Mouse (Mus musculus) heart, postnatal 25 days (tissue): ENCODE results near the gene Taf6l. TPM values are rescaled to one million over a fixed set of nuclear protein-coding genes. Genes with fewer than 3 reads are reported as not detected.
A peak's percentile ranks its signal among the peaks of the same experiment; 100 is the strongest.

Experiments
- DNase-seq: peaks from one replicate; pipeline ENCODE4 v3.0.0; 2022; ENCODE audit warnings: low spot score
- intact Hi-C: fragments of 180-260 bp; cut with DNase I; formaldehyde crosslinking; loops from one replicate; pipeline ENCODE4 v1.15.1; 2025
- total RNA-seq, 2 experiments: library from RNA; stranded (reverse); gene quantifications; 2 replicates each; pipeline ENCODE4 v1.2.3; 2021

Gene Taf6l
- total RNA-seq: 1 to 10 TPM; 7.4 to 7.6 TPM

DNA sequence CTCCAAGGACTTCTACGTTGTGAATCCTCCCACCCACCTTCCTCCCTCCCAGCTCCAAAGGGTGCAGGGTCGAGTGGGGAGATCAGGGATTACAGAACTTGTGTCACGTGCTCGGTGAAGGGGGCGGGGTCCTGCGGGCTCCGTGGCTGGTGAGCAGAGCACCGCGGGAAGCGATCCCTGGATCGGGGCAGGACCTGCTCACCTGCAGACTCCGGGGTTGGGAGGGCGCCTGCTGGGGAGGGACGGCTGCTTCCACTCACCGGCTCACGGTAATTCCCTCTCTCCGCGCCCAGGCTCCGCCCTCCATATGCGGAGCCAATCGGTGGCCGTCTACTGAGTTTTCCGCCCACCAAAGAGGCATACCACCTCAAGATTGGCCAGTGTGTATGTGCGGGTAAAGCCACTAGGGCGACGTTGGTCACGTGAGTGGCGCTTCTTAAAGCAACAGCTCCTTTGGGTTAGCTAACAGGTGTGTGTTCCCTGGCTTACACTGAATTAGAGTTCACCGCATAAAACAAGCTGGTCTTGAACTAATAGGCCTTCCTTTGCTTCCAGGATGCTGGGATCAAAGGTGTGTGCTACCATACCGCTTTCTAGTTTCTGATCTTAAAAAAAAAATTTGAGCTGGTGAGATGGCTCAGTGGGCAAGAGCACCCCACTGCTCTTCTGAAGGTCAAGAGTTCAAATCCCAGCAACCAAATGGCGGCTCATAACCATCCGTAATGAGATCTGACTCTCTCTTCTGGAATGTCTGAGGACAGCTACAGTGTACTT is at the start of gene Taf6l:
Gene Taf6l (minus strand): TSS at position 410 of the 774 bp plus-strand sequence.
- DNase-seq: peak; percentile 87
- intact Hi-C loops: no loop called here

DNA sequence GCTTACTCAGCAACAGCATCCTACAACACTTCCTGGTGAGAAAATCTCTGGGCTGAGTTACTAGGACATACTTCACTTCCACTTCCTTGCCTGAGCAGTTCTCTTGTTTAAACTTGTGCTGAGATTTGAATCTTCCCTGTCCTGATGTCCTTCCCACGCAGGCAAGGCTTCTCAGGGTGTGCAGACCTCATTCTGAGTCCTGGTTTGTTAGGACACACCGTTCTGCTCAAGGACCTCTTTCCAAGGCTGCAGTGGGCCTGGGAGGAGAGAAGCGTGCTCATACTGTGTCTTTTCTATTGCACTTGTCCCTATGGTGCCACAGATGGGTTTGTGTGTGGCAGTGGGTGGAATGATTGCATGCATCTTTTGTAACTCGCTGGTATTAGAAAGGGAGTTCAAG is 46.8 kb upstream of the Taf6l start:
- intact Hi-C loops: no loop called here
- no peak for DNase-seq

DNA sequence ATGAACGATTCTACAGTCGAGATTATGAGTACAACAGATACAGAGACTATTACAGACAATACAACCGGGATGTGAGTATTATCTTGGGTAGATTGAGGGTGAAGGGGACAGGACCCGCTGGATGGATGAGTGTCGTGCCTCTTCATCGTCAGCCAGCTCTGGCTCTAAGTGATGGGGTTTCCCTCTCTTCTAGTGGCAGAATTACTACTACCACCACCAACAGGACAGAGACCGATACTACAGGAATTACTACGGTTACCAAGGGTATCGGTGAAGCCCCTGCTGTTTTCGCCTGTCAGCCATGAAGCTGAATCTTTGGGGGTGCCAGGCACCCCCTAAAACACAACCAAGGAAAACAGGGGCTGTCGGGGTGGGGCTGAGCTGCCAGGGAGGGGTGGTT is 45.0 kb upstream of the Taf6l start:
- intact Hi-C loops: no loop called here
- DNase-seq: no peak

DNA sequence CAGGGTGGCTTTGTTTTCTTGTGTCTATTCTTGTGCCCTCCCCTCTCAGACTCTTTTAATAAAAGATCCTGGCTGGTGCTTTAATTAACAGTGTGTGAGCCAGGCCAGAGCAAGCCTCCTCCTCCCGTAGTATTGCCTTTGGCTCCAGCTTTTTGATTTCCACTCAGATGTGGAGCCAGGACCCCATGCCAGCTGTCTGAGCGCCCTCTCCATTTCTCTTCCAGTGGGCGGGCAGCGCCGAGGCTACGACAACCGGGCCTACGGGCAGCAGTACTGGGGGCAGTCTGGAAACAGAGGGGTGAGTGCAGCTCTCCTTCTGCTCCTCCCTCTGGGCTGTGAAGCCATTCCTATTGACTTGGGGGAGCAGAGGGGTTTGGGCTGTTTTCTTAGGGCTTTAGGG is 44.4 kb upstream of the Taf6l start:
- intact Hi-C loops: no loop called here
- DNase-seq: no peak

DNA sequence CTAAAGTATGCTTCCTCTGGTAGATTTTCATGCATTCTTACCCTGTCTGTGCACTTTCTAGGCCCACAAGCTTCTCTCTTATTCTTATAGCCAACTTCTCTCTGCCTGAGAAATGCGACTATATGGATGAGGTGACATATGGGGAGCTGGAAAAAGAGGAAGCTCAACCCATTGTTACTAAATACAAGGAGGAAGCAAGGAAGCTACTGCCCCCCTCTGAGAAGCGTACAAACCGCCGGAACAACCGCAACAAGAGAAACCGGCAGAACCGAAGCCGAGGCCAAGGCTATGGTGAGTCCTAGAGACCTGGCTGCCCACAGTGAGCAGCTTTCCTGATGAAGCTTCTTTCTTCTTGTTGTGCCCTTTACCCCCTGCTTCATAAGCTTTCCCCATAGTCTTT is 43.4 kb upstream of the Taf6l start, which contains the start of gene AC129217.1:
Gene AC129217.1 (plus strand): TSS at position 114 of the 400 bp plus-strand sequence.
- intact Hi-C loops: no loop called here
- no peak for DNase-seq

DNA sequence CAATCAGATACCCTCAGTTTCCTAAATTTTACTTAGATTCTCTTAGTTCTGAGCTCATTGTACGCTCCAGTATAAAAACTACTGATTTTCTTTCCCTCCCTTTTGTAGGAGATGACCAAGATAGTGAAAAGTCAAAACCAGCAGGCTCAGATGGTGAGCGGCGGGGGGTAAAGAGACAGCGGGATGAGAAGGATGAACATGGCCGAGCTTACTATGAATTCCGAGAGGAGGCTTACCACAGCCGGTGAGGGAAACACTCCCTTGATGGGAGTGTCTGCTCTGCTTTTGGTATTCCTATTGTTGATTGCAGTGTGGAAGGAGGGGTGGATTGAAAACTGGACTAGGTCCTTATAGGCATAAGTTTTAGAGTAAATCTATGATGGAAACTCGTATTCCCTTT is 36.5 kb upstream of the Taf6l start:
- DNase-seq: no peak
- intact Hi-C loops: no loop called here

DNA sequence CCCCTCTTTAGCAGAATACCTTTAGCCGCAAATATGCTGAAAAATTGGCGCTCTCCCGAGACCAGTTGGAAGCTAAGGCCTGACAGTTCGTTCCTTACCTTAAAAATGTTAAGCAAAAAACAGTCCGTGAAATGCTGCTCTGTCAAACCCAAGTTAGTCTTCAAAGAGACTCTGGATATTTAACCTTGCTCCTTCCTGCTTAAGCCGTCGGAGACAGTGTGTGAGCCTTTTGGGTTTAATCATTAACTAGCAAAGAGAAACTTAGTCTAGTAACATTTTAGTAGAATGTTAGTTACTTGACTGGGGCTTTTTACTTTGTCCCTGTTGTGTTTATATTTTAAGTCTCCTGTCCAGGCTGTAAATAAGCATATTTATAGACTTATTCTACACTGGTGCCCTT is 34.9 kb upstream of the Taf6l start:
- no peak for DNase-seq
- intact Hi-C loops: no loop called here

DNA sequence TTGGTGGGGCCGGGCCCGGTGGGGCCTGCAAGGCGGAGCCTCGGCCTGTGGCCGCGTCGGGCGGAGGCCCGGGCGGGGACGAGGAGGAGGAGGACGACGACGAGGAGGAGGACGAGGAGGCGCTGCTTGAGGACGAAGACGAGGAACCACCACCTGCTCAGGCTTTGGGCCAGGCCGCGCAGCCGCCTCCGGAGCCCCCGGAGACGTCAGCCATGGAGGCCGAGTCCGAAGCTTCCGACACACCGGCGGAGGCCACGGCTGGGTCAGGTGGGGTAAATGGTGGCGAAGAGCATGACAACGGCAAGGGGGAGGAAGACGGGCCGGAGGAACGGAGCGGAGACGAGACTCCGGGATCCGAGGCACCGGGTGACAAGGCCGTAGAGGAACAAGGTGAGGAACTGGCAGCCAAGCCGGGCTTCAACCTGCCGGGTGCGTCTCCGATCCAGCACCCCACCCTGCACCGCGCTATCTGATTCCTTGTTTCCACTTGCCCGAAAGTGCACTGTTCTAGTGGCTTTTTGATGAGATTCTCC is 34.3 kb upstream of the Taf6l start:
- intact Hi-C loops: no loop called here
- no peak for DNase-seq

DNA sequence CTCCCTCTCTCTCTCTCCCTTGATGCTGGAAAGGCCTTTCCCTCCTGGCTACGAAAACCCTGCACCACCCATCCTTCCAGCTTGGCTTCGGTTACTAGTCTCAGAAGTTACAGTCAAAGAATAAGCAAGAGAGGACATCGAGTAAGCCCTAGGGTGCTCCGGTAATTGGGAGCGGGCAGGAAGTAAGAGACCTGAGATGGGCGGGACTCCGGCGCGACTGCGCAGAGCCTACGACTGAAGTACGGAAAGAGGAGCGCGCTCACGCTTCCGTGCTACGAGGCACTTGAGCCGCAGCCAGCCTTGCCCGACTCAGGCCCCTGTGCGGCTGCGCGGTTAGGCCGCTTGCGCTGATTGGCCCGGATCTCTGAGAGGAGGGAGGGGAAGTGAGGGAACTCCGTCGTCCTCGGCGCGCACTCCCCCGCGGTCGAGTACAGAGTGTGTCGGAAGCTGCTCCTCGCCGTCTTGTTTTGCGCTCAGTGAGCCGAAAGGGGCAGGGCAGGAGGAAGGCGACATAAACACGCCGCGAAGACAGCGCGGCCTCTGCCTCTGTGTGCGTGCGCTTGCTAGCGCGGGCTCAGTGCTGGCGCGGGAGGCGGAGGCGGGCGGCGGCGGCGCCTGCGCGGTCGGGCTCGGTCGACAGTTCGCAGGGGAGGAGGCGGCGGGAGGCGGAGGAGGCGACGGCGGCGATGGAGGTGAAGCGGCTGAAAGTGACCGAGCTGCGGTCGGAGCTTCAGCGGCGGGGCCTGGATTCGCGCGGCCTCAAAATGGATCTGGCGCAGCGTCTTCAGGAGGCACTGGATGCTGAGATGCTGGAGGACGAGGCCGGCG is 33.6 kb upstream of the Taf6l start, which contains the start of gene Hnrnpul2:
Gene Hnrnpul2 (plus strand): TSS at position 415 of the 828 bp plus-strand sequence.
- DNase-seq: peak; percentile 99
- intact Hi-C loops: loop anchor here (2.0 to 5.0 kb wide), 2 partner anchors 21 to 98 kb away; partner anchors contain the start of genes Polr2g and Slc3a2

DNA sequence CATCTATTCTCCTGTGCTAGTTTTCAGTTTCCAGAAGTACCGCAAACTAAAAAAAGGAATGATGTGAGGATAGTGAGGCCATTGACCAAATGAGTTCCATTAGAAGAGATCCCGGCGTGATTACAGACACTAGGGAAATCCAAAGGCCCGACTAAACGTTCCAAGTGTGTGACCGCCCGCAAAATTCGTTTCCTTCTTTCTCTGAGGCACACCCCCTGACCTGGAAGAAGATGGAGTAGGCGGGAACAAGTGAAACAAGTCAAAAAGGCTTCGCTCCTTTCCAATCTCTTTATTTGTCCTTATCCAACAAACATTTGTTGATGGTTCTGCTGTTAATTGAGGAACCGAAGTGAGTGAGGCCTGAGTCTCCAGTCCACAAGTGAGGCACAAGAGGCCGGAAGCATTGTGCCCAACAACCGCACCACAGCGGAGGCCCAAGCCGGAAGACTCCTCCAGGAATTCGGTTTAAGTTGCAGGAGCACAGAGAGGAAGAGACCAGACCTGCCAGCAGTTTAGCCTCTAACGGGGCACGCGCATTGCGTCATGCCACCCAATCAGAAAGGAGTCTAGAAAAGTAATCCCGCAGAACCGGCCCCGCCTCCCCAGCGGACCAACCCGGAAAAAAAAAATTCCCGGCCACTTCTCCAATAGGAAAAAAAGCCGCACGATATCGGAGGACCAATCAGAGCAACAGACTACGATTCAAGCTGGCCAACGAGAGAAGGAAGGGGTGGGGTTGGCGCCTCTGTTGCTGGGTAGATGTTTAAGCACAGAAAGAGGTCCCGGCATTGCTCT is 32.8 kb upstream of the Taf6l start, which contains the start of gene Ttc9c:
Gene Ttc9c (minus strand): TSS at position 533 of the 795 bp plus-strand sequence.
- DNase-seq: peak; percentile 95
- intact Hi-C loops: loop anchor here (2.0 to 5.0 kb wide), 2 partner anchors 20 to 97 kb away; partner anchors contain the start of genes Polr2g and Slc3a2

DNA sequence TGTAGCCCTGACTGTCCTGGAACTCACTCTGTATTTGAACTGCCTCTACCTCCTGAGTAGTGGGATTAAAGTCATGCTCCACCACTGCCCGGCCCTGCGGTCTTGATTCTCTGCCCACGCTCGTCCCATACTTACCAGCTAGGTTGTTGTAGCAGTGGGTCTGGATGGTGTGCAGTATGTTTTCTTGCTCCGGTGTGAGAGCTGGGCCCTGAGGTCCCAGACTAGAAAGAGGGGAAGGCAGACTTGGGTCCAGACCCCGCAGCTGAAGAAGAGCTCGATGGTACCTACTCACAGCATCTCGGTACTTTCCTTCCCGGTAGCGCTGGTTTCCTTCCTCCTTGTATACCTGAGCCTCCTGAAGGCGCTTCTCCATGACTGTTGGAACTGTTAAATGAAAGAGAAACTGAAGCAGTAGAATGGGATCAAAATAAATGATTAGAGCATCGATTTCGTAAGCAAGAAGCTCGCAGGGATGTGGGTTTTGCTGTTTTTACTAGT is 32.1 kb upstream of the Taf6l start:
- intact Hi-C loops: loop anchor here (2.0 to 5.0 kb wide), 2 partner anchors 20 to 96 kb away; partner anchors contain the start of genes Polr2g and Slc3a2
- no peak for DNase-seq

DNA sequence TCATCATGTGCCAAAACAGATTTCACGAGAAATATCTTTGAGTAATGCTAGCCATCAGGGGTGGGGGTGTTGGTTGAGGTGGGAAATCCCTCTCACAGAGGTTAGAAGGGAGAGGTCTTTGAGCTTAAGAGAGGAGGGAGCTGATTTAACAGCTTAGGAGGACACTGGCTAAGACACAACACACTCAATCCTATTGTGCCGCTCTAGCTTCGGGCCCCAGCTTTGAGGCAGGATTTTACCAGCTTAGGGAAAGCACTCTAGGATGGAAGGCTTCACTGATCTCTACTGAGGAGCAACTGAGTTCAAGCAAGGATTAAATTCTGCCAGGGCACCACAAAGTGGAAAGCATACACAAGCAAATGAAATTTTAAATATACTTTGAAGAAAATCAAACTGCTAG is 30.8 kb upstream of the Taf6l start:
- DNase-seq: no peak
- intact Hi-C loops: loop anchor here (5.0 kb wide), 1 partner anchor 95 kb away; the partner anchor contains the start of gene Slc3a2

DNA sequence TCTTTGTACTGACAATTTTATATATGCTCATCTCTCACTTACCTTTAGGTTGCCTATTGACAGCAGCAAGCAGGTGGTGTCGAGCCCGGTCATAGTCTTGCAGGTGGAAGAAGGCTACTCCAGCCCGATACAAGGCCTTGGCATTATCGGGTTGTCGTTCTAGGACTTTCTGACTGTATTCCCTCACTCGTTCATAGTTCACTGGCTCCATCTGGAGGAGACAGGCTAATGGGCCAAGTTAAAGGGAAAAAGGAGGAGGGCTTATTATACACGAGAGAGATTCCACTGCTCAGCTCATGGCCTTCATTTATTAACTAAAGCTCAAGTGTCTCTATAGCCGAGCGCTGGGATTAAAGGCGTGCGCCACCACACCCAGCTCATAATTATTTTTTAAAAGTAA is 29.6 kb upstream of the Taf6l start:
- no peak for DNase-seq
- intact Hi-C loops: loop anchor here (5.0 kb wide), 1 partner anchor 94 kb away; the partner anchor contains the start of gene Slc3a2

DNA sequence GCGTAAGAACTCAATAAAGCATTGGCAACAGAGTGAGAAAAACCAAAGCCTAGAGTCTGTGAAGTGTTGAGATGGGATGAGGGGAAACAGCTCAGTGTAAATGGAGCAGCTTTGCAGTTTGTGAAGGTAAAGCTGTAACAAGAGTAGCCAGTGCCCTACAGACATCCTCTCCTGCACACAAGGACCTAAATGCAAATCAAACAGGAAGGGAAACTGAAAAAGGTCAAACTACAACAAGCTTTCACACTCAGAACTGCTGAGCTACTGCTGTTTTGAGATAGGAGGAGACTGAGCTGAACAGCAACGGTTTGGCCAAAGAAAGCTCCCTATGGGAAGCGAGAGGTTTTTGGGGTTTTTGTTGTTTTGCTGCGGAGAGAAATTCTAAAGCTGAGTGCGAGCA is 20.6 kb upstream of the Taf6l start:
- DNase-seq: no peak
- intact Hi-C loops: no loop called here

DNA sequence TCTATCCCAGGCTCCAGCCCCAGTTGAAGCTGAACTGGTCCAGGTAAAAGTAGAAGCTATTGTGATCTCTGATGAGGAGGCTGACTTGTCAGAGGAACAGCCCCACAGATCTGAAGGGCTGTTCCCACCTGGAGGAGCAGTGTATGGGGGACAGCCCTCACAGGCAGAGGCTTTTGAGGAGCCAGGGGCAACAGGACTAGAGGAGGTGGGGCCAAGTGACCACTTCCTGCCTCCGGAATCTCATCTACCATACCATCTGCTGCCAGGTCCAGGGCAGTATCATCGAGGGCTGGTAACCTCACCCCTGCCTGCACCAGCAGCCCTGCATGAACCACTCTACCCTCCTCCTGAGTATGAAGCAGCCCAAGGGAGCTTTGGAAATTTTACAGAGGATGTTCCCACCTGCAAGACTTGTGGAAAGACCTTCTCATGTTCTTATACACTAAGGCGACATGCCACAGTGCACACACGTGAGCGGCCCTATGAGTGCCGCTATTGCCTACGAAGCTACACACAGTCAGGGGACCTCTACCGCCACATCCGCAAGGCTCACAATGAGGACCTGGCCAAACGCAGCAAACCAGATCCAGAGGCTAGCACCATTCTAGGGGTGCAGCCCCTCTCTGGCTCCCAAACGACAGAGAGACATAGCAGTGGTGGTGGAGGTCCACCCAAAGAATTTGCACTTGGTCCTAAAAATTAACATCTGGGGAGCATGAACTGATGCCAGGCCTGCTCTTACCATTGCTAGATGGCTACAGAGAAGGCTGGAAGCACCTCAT is 17.9 kb upstream of the Taf6l start:
- intact Hi-C loops: no loop called here
- no peak for DNase-seq

DNA sequence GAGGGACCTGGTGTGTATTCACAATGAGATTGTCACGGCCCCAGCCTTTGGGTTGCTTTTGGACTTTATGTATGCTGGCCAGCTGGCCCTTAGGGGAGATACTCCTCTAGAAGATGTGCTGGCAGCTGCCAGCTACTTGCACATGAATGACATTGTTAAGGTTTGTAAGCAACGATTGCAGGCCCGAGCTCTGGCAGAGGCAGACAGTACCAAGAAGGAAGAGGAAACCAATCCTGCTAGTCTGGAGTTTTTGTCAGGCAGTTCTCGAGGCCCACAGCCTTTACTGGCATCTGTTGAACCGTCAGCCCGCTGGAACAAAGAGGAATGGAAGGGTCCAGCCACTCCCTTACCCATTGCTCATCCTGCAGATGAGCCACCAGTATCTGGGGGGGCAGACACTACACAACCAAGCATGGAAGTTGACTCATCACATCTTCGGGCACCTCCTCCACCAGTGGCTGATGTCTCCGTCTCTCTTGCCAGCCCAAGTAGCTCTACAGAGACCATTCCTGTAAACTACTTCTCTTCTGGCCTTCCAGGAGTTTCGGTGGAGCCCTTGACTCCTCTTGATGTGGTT is 17.1 kb upstream of the Taf6l start:
- no peak for DNase-seq
- intact Hi-C loops: no loop called here

DNA sequence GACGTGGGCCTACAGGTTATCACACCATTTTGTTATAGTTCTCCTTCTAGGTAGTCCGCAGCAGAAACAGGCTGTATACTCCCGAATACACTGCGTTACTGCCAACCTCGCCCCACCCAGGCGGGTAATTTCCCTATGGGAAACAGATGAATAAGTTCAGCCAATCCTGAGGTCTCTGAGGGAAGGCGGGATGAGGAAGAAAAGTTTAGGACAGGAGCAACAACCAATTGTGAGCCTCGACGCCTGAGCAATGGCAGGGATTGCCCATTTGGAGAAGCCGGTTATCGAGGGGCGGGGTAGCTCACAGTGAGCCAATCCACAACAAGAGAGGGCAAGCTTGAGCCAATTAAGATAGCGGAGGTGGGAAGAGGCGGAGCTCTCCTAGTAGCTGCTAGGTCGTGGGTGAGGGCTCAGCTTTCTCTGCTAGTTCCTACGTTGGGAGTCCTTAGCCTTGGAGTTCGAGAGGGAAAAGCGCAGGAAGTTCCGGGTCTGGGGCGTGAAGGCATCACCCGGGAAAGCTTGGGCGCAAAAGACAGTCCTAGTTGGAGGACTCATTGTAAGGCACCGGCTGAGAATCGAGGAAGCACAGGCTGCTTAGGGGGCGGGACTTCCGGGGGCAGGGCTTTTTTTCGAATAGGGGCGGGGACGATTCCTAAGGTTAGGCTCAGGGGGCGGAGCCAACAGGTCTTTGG is 16.1 kb upstream of the Taf6l start, which contains the start of gene Zbtb3:
Gene Zbtb3 (plus strand): TSS at position 426 of the 692 bp plus-strand sequence.
- DNase-seq: peak; percentile 95
- intact Hi-C loops: no loop called here
